Mouse (Mus musculus) hindbrain, embryonic 11.5 days (tissue): Measurements from ENCODE around the gene Sort1. TPM values are rescaled to one million over a fixed set of nuclear protein-coding genes. Genes with fewer than 3 reads are reported as not detected.

Source experiments
- ATAC-seq: fragments of 200-750 bp; cut with Nextera tagmentation; 2 replicates; pipeline ENCODE4 v1.8.0; 2017; ENCODE audit warnings: mild to moderate bottlenecking, moderate TSS enrichment, moderate library complexity; ENCODE audit not compliant: low FRiP score
- DNase-seq: peaks from one replicate; pipeline ENCODE4 v3.0.0-alpha.2; 2015; ENCODE audit warnings: low spot score
- H3K27ac ChIP-seq: fragments of 300-500 bp; sonication (generic); 2 replicates; pipeline ENCODE4 v1.5.1; 2014; ENCODE audit warnings: mild to moderate bottlenecking, low read depth, low read length
- H3K27me3 ChIP-seq: fragments of 300-500 bp; sonication (generic); 2 replicates; pipeline ENCODE4 v1.6.1; 2014; ENCODE audit warnings: mild to moderate bottlenecking, low read length, moderate library complexity, mixed read lengths; ENCODE audit not compliant: control insufficient read depth, insufficient read depth
- H3K36me3 ChIP-seq: fragments of 300-500 bp; sonication (generic); 2 replicates; pipeline ENCODE4 v1.6.1; 2014; ENCODE audit warnings: mild to moderate bottlenecking, low read length, moderate library complexity, mixed read lengths; ENCODE audit not compliant: control insufficient read depth, insufficient read depth
- H3K4me1 ChIP-seq: fragments of 300-500 bp; sonication (generic); replicated peaks from 2 replicates; pipeline ENCODE4 v1.6.1; 2014; ENCODE audit warnings: low read length, mixed read lengths; ENCODE audit not compliant: control insufficient read depth, insufficient read depth
- H3K4me2 ChIP-seq: fragments of 300-500 bp; sonication (generic); replicated peaks from 2 replicates; pipeline ENCODE4 v1.6.1; 2014; ENCODE audit warnings: mild to moderate bottlenecking, low read depth, low read length
- H3K4me3 ChIP-seq: fragments of 300-500 bp; sonication (generic); 2 replicates; pipeline ENCODE4 v1.5.1; 2014; ENCODE audit warnings: low read depth, low read length
- H3K9ac ChIP-seq: fragments of 300-500 bp; sonication (generic); 2 replicates; pipeline ENCODE4 v1.6.1; 2014; ENCODE audit warnings: low read depth, low read length
- H3K9me3 ChIP-seq: fragments of 300-500 bp; sonication (generic); 2 replicates; pipeline ENCODE4 v1.6.1; 2016; ENCODE audit warnings: low read length; ENCODE audit not compliant: control insufficient read depth
- WGBS: fragments of 180-500 bp; shearing (Covaris S2); extraction: QIAGEN DNeasy Blood & Tissue Kit; methylation state at CpG from one replicate; pipeline ENCODE4 v1.1.7; 2014; 5-methylcytosine and 5-hydroxymethylcytosine counted together
- polyA plus RNA-seq: library from polyadenylated mRNA; unstranded; fragments of >200 nt; fragmentation: Nextera tagmentation; extraction: Ambion mirVana; gene quantifications from 2 replicates; pipeline ENCODE4 v1.2.1, GENCODE M21; 2014

Gene Sort1
- polyA plus RNA-seq, 1 experiment from 2014 or later = 20.2 TPM

DNA sequence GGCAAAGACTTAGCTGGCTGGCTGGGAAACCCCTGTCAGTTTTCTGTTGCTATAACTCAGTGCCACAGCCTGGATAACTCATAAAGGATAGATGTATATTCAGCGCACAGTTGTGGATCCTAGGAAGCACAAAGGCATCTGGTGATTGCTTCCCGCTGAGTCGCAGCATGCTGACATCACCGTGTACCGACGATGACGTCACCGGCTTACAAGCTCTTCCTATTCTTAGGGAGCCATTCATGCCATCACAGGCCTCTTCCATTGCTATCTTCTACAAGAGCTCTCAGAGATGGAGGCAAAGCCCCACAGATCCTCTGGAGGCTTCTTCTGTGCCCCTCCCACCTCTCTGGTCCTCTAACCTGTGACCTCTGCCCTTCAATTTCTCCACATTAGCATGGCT is 19.8 kb downstream of the Sort1 start:
- no peak overlapping the region for H3K4me3 ChIP-seq
- no peaks in the 10 kb centered on the region for H3K9me3 ChIP-seq
- H3K36me3 ChIP-seq = no peaks in the 10 kb centered on the region
- no peaks in the 10 kb centered on the region for H3K27me3 ChIP-seq
- H3K27ac ChIP-seq = no peak overlapping the region
- WGBS = 95% methylated on average over 8 of the region's 8 CpGs
- ATAC-seq = no peak
- no peak overlapping the region for H3K4me2 ChIP-seq
- no peak overlapping the region for H3K9ac ChIP-seq
- no peak for DNase-seq
- no peaks in the 10 kb centered on the region for H3K4me1 ChIP-seq

DNA sequence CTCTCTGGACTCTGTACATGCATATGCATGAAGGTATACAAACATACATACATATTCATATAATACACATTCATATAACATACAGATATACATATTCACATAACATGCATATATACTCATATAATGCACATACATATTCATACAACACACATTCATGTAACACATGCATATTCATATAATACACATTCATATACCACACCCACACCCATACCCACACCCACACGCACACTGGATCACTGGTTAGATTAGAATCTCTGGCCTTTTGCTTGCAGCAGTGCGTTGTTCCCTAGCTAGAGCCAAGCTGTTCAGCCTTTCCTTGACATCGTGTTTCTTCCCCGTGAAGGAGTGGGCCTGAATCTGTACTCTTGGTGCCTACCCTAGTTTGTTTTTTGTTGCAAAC is 20.9 kb downstream of the Sort1 start:
- H3K27ac ChIP-seq = no peak overlapping the region
- no peaks in the 10 kb centered on the region for H3K36me3 ChIP-seq
- no peaks in the 10 kb centered on the region for H3K4me1 ChIP-seq
- 93% methylated on average over 4 of the region's 4 CpGs for WGBS
- ATAC-seq (no peak), DNase-seq (no peak)
- H3K4me3 ChIP-seq = no peak overlapping the region
- no peak overlapping the region for H3K9ac ChIP-seq
- no peaks in the 10 kb centered on the region for H3K27me3 ChIP-seq
- H3K4me2 ChIP-seq = no peak overlapping the region
- H3K9me3 ChIP-seq = no peaks in the 10 kb centered on the region

DNA sequence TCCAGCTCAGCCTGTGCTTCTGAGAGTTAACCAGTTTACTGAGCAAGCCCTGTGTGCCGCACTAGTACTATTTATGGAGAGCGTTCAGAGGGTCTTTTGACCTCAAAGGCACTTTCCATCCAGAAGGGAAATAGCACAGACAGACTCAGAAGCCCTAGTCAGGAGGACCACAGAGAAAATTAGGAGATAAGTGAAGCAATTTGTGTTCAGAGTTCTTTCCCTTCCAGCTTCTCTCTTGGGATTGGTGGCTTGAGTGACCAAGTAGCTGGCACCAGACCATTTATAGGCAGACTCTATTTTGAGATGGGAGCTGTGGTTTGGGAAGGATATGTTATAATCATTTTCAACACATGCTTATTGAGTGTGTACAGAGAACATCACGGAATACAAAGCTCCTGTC is 22.5 kb downstream of the Sort1 start:
- DNase-seq (no peak), ATAC-seq (no peak)
- 84% methylated on average over 3 of the region's 3 CpGs for WGBS
- no peak overlapping the region for H3K27ac ChIP-seq
- no peaks in the 10 kb centered on the region for H3K36me3 ChIP-seq
- no peak overlapping the region for H3K4me3 ChIP-seq
- H3K4me2 ChIP-seq = no peak overlapping the region
- no peak overlapping the region for H3K9ac ChIP-seq
- H3K4me1 ChIP-seq = no peaks in the 10 kb centered on the region
- no peaks in the 10 kb centered on the region for H3K9me3 ChIP-seq
- H3K27me3 ChIP-seq = no peaks in the 10 kb centered on the region

GRCm38 (mm10) chr3:108307485-108307884 is 23.6 kb downstream of the Sort1 start:
- 75% methylated on average over 6 of the region's 6 CpGs for WGBS
- DNase-seq = no peak

DNA sequence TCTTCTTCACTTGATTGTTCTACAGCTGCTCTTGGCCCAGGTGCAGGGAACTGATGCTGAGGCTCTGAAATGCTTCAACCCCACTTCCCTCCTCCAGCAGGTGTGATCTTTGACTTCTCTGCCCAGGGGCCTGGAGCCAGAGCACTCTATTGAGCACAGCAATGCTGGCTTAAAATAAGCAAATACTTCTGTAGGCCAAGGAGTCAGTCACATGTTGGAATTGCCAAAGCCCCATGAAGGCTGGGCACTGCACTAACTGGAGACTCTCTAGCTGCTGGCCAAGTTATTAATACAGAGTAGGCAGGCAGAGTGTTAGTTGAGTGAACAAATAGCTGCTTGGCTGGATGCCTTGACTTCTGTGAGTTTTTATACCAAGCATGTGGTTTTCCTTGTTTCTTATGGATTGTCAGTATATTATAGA is 27.0 kb downstream of the Sort1 start:
- ATAC-seq = no peak
- Histone ChIP-seq H3K4me1 (no peaks in the 10 kb centered on the region), H3K4me2 (no peak overlapping the region), H3K27ac (no peak overlapping the region), H3K36me3 (peaks cover 3% of the 10 kb centered on the region; the same call in 1 of the 2 replicates), H3K9me3 (no peaks in the 10 kb centered on the region), H3K9ac (no peak overlapping the region), H3K27me3 (no peaks in the 10 kb centered on the region), H3K4me3 (no peak overlapping the region)
- DNase-seq = no peak

More at GRCm38 (mm10) chr3:108307485-108307884, 23.6 kb downstream of the Sort1 start:
- Histone ChIP-seq H3K9me3 (no peaks in the 10 kb centered on the region), H3K36me3 (no peaks in the 10 kb centered on the region), H3K4me3 (no peak overlapping the region), H3K9ac (no peak overlapping the region), H3K27me3 (no peaks in the 10 kb centered on the region), H3K4me2 (no peak overlapping the region), H3K4me1 (no peaks in the 10 kb centered on the region), H3K27ac (no peak overlapping the region)
- ATAC-seq = no peak

DNA sequence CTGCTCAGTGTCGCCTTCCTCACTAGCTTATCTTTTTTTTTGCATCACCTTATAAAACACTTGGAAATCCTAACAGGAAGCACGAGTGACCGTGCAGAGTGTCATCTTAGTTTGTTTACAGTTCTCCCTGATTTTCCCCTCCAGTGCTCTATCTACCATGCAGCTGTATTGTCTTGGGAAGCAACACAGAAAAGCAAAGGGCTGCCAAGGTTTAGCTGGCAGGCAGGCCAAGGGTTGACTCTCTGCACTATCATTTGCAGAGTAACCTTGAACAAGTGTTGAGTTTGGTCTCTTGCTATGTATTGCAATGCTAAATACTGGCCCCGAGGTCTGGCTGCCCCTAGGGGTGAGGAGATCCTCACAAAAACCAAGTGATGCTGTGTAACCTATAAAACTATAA is 27.8 kb downstream of the Sort1 start:
- no peaks in the 10 kb centered on the region for H3K9me3 ChIP-seq
- H3K4me2 ChIP-seq = no peak overlapping the region
- no peaks in the 10 kb centered on the region for H3K27me3 ChIP-seq
- no peaks in the 10 kb centered on the region for H3K4me1 ChIP-seq
- WGBS = 90% methylated on average over 4 of the region's 4 CpGs
- no peak overlapping the region for H3K9ac ChIP-seq
- no peak for ATAC-seq
- H3K36me3 ChIP-seq = peaks cover 3% of the 10 kb centered on the region; the same call in 1 of the 2 replicates
- no peak overlapping the region for H3K4me3 ChIP-seq
- no peak for DNase-seq
- H3K27ac ChIP-seq = no peak overlapping the region

- peaks cover 3% of the 10 kb centered on the region; the same call in 1 of the 2 replicates for H3K36me3 ChIP-seq
- no peak overlapping the region for H3K9ac ChIP-seq
- no peak overlapping the region for H3K4me3 ChIP-seq
- no peaks in the 10 kb centered on the region for H3K4me1 ChIP-seq
- no peaks in the 10 kb centered on the region for H3K9me3 ChIP-seq
- ATAC-seq (no peak), DNase-seq (no peak)
- H3K4me2 ChIP-seq = no peak overlapping the region
- no peak overlapping the region for H3K27ac ChIP-seq
- H3K27me3 ChIP-seq = no peaks in the 10 kb centered on the region
Measured at GRCm38 (mm10) chr3:108312414-108312813, 28.5 kb downstream of the Sort1 start.

DNA sequence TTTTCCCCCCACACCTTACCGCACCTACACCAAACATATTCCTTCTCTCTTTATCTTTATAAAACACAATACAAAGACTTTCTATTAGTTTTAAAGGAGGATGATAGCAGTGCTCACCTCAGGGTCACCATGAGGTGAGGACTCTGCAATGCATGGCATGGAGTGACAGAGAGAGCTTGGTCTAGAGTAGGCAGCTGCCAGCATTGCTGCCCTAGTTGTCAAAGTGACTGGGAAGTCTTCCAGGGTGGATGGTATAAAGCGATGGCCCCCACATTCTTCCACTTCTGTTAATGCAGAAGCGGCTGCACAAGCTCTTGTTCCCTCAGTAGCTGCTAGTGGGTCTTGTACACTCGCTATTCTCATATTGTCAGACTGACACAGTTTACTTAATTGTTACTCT is 29.3 kb downstream of the Sort1 start:
- H3K27me3 ChIP-seq = no peaks in the 10 kb centered on the region
- H3K27ac ChIP-seq = no peak overlapping the region
- no peak for ATAC-seq
- no peak overlapping the region for H3K4me3 ChIP-seq
- WGBS = 92% methylated on average over 4 of the region's 4 CpGs
- no peak for DNase-seq
- H3K9me3 ChIP-seq = no peaks in the 10 kb centered on the region
- no peak overlapping the region for H3K9ac ChIP-seq
- peaks cover 3% of the 10 kb centered on the region; the same call in 1 of the 2 replicates for H3K36me3 ChIP-seq
- no peaks in the 10 kb centered on the region for H3K4me1 ChIP-seq
- no peak overlapping the region for H3K4me2 ChIP-seq

- ATAC-seq = no peak
- 76% methylated on average over 8 of the region's 8 CpGs for WGBS
- H3K36me3 ChIP-seq = peaks cover 3% of the 10 kb centered on the region; the same call in 1 of the 2 replicates
Measured at GRCm38 (mm10) chr3:108314038-108314675, 30.3 kb downstream of the Sort1 start.

More at GRCm38 (mm10) chr3:108314038-108314675, 30.3 kb downstream of the Sort1 start:
- Histone ChIP-seq H3K4me3 (no peak overlapping the region), H3K27ac (no peak overlapping the region), H3K27me3 (no peaks in the 10 kb centered on the region), H3K4me2 (no peak overlapping the region), H3K9ac (no peak overlapping the region), H3K4me1 (no peaks in the 10 kb centered on the region), H3K9me3 (no peaks in the 10 kb centered on the region)
- DNase-seq = no peak
